Comparison of ENCODE assay signal across 9 mouse cellular contexts in the genomic region with DNA sequence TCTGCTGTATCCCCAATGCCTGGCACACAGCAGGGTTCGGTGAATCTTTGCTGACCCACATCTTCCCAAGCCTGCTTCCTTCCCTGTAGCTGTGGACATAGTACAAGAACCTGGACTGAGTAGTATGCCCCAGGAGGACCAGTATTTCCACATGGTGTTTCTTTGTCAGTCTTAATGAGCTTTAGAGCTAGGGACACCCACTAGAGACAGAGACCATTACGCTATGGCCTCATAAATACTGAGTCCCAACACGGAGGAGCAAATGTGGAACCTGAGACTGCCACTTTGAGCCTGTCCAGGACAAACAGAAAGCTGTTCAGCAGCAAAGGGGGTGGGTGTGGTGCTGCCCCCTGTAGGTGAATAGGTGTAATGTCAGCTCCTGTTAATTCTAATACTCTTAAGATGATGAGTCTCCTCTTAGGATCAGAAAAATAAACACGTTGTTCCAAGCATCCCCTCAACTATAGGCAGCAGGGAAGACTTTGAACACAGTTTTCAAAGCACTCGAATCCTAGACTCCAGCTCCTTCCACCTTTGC. TPM values are rescaled to one million over a fixed set of nuclear protein-coding genes. Genes with fewer than 3 reads are reported as not detected.
DNase-seq lines count a peak whose midpoint lies in the region; ATAC-seq and TF ChIP-seq lines count a peak whose summit lies in the region.
"Had no signal": no experiment of that assay in that cellular context is flagged by ENCODE, and none has a peak within 500 bp of the region (broad histone marks: within the 10 kb centered on the region; RNA-seq: fewer than 3 reads in every experiment).

No protein-coding gene starts in this region.

- no peak overlapping the region for H3K4me3 ChIP-seq in hindbrain, embryonic 10.5 days
- no peak overlapping the region for H3K4me3 ChIP-seq in hindbrain, embryonic 13.5 days
- no peak overlapping the region for H3K4me3 ChIP-seq in lung, postnatal 0 days (ENCODE audit: low read depth, low read length)
- H3K4me3 ChIP-seq: heart, embryonic 10.5 days had no signal

- no peaks in the 10 kb centered on the region for H3K27me3 ChIP-seq in hindbrain, embryonic 10.5 days (ENCODE audit: insufficient read depth, poor library complexity, severe bottlenecking)
- H3K27me3 ChIP-seq in hindbrain, embryonic 13.5 days = 0 out of 2 replicates have a peak, but pooled peaks cover 4% of the 10 kb centered on the region
- H3K27me3 ChIP-seq in lung, postnatal 0 days (replicated peaks; ENCODE audit: insufficient read depth, low read length) = no peaks in the 10 kb centered on the region

- H3K9ac ChIP-seq in hindbrain, embryonic 13.5 days = no peak overlapping the region
- H3K9ac ChIP-seq in lung, postnatal 0 days (replicated peaks; ENCODE audit: low read depth) = no peak overlapping the region

- TF ChIP-seq EP300 in lung, postnatal 0 days (IDR thresholded peaks at IDR 0.05) = no peak

- no peaks in the 10 kb centered on the region for H3K36me3 ChIP-seq in hindbrain, embryonic 10.5 days
- H3K36me3 ChIP-seq in hindbrain, embryonic 13.5 days = no peaks in the 10 kb centered on the region
- H3K36me3 ChIP-seq in lung, postnatal 0 days (ENCODE audit: insufficient read depth, low read length) = no peaks in the 10 kb centered on the region
- H3K36me3 ChIP-seq: heart, embryonic 10.5 days had no signal

- no peaks in the 10 kb centered on the region for H3K9me3 ChIP-seq in hindbrain, embryonic 10.5 days
- H3K9me3 ChIP-seq in hindbrain, embryonic 13.5 days = no peaks in the 10 kb centered on the region
- H3K9me3 ChIP-seq in lung, postnatal 0 days (ENCODE audit: low read length) = no peaks in the 10 kb centered on the region
- H3K9me3 ChIP-seq: heart, embryonic 10.5 days had no signal

- no peak overlapping the region for H3K27ac ChIP-seq in hindbrain, embryonic 10.5 days
- no peak overlapping the region for H3K27ac ChIP-seq in hindbrain, embryonic 13.5 days
- H3K27ac ChIP-seq in lung, postnatal 0 days (ENCODE audit: low read length) = no peak overlapping the region
- H3K27ac ChIP-seq: heart, embryonic 10.5 days had no signal

- 54% methylated on average over 5 of the region's 5 CpGs for WGBS in hindbrain, embryonic 10.5 days
- 46% methylated on average over 5 of the region's 5 CpGs for WGBS in hindbrain, embryonic 13.5 days
- WGBS in lung, postnatal 0 days = 41% methylated on average over 5 of the region's 5 CpGs

- ATAC-seq in hindbrain, embryonic 13.5 days (ENCODE audit: low FRiP score) = no peak
- no peak for ATAC-seq in lung, postnatal 0 days

- H3K4me1 ChIP-seq in hindbrain, embryonic 10.5 days (replicated peaks) = no peaks in the 10 kb centered on the region
- H3K4me1 ChIP-seq in hindbrain, embryonic 13.5 days (replicated peaks) = peaks cover 8% of the 10 kb centered on the region
- no peaks in the 10 kb centered on the region for H3K4me1 ChIP-seq in lung, postnatal 0 days (ENCODE audit: insufficient read depth, low read depth, low read length)
- H3K4me1 ChIP-seq: heart, embryonic 10.5 days had no signal

- no peak overlapping the region for H3K4me2 ChIP-seq in hindbrain, embryonic 13.5 days
- no peak overlapping the region for H3K4me2 ChIP-seq in lung, postnatal 0 days (replicated peaks; ENCODE audit: low read depth, low read length)

- peak; percentile 29 for DNase-seq in hindbrain, embryonic 10.5 days (ENCODE audit: low spot score)
- peak; percentile 31 for DNase-seq in 416B (ENCODE audit: low read depth)
- peak; percentile 7 for DNase-seq in MEL-GATA-1-ER (ENCODE audit: extremely low read depth, low read depth)
- peak; percentile 48 for DNase-seq in lung, postnatal 0 days (ENCODE audit: low spot score)
- DNase-seq in layer of hippocampus, adult 9-11 months = no peak
- DNase-seq in cerebellum, adult 18-20 months = no peak
- DNase-seq in left cerebral cortex, postnatal 25 days (ENCODE audit: low spot score in 2 of 2) = no peak

- intact Hi-C loops in left cerebral cortex, postnatal 25 days (cut with DNase I) = no loop called here

- peak; percentile 76 for TF ChIP-seq CTCF in lung, postnatal 0 days (IDR thresholded peaks at IDR 0.05)

RNA-seq across cellular contexts. Expression of gene Pdia6, which starts 44.4 kb away (rescaled TPM):
- 501 and 623 TPM in 2 replicates for polyA plus RNA-seq in hindbrain, embryonic 10.5 days (2016; fragmentation: Nextera tagmentation; extraction: Ambion mirVana)
- 310 and 326 TPM in 2 replicates for polyA plus RNA-seq in hindbrain, embryonic 13.5 days (2015; fragmentation: Nextera tagmentation; extraction: Ambion mirVana)
- polyA plus RNA-seq in lung, postnatal 0 days (2015; fragmentation: Nextera tagmentation; extraction: Ambion mirVana) = 249 and 298 TPM in 2 replicates
- total RNA-seq in left cerebral cortex, postnatal 25 days (2021) = 100 to 1,000 TPM; 149 to 160 TPM

RNA-seq across cellular contexts. Expression of gene Kcnf1, which starts 45.3 kb away (rescaled TPM):
- 0.31 and 0.58 TPM in 2 replicates for polyA plus RNA-seq in hindbrain, embryonic 10.5 days (2016; fragmentation: Nextera tagmentation; extraction: Ambion mirVana)
- polyA plus RNA-seq in hindbrain, embryonic 13.5 days (2015; fragmentation: Nextera tagmentation; extraction: Ambion mirVana) = 2.5 and 3.0 TPM in 2 replicates
- polyA plus RNA-seq in lung, postnatal 0 days (2015; fragmentation: Nextera tagmentation; extraction: Ambion mirVana) = 0.08 and 0.15 TPM in 2 replicates
- total RNA-seq in left cerebral cortex, postnatal 25 days (2021) = 100 to 1,000 TPM; 102 to 132 TPM

Comparison
In these comparisons a context has a peak if more than half of its experiments do, and no peak if none do; other contexts are left out.
1. DNase-seq: peak in hindbrain, embryonic 10.5 days (single experiment), 416B (single experiment), MEL-GATA-1-ER (single experiment) and lung, postnatal 0 days (single experiment); none in layer of hippocampus, adult 9-11 months (single experiment), cerebellum, adult 18-20 months (0 of 2) and left cerebral cortex, postnatal 25 days (0 of 2).